Mouse (Mus musculus) cerebellum, postnatal 4 days (tissue): ENCODE measurements around the gene Slc4a7.

Source experiments
- DNase-seq, 2 experiments: peaks; one replicate each; pipeline ENCODE4 v3.0.0; 2022; ENCODE audit warnings: low spot score in 2 of 2, mixed read lengths in 1 of 2

Slc4a7 gene

DNA sequence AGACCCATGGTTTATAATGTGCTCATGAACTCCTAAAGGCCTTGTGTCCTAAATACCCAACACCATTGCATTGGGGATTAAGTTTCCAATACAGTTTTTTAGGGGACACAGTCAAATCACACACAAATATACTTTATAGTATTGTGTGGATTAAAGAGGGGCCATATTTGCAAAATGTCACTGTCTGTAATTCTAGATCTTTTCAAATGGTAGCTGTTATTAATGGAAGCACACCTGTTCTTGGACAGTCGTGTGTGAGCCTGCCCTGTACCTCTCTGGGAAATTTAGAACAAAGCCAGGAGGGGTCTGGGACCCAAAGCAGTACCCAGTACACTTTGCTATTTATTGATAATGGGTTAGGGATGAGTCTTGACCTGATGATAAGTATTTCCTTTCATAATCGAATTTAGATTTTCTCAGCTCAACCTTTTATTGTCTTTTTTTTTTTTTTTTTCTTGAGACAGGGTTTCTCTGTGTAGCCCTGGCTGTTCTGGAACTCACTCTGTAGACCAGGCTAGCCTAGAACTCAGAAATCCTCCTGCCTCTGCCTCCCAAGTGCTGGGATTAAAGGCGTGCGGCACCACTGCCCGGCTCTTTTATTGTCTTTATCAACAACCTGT lies at the start of gene Slc4a7:
Gene Slc4a7, plus strand, starts transcription at position 570 of the 620 bp plus-strand sequence.
- DNase-seq, result no peak

DNA sequence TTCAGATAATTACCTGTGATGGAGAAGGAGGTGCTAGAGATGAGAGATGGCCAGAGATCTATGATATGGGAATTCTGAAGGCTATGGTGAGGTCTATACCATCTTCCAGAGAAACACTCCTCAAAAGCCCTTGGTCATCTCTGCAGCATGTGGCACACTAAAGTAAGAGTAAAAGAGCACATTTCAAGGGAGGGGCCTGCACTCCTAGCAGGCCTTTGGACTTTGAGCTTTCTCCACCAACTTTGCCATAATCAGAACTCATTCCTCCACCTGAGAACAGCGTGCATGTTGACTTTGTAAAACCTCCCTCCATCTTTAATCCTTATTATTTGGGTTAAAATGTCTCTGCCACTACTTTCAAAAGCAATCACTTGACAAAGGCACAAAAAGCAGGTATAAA lies 31.5 kb upstream of the Slc4a7 start:
- DNase-seq, result no peak

DNA sequence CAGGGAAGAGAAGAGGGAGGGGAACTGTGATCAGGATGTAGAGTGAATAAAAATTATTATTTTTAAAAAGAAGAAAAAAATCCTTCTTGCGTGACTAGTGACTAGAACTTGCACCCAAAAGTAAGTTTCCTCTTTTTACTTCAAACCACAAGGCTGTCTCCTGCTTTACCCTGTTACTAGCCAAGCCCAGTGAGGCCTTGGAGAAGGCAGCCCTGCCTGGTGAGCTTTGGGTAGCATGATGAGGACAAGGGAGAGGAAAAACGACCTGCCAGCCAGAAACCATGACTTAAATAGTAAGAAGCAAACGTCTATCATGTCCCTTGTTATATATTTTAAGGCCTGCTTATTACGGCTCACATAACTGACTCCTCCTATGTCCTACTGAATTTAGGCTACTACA lies 20.5 kb upstream of the Slc4a7 start:
- no peak for DNase-seq

DNA sequence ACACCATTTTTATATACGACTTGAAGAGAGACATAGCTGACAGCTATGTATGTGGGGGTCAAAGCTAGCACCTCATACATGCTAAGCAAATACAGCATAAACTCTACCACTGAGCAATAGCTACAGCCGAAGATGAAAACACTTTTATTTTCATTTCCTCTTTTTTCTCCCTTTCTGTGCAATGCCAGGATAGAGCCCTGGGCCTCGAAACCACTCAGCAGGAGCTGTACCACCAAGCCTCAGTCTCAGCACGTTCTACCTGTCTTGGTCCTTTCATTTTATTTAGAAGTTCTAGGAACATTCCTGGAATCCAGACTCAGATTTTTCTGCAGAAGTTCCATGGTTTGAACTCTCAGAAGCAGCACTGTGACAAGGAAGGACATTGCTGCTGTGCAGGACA lies 17.3 kb upstream of the Slc4a7 start:
- DNase-seq, result no peak

DNA sequence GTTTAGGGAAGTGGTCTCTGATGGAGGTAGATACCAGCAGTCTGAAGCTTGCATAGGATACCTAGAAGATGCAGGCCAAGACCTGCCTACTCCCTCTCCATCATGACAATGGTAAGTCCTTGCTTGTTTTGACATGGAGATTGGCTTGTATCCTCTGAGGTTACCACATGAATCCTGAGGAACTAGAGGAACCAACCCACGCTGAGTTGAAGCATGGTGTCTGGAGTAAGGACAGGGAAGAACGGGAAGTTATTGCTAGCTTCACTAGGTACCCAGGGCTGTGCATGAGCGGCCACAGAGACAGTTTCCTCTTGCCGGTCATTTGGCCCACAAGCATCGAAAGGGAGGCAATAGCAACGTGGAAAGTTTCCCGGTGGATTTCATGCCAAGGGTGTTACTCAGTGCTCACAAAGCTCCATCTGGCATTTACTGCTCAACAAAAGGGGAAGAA lies 16.0 kb upstream of the Slc4a7 start:
- no peak for DNase-seq

DNA sequence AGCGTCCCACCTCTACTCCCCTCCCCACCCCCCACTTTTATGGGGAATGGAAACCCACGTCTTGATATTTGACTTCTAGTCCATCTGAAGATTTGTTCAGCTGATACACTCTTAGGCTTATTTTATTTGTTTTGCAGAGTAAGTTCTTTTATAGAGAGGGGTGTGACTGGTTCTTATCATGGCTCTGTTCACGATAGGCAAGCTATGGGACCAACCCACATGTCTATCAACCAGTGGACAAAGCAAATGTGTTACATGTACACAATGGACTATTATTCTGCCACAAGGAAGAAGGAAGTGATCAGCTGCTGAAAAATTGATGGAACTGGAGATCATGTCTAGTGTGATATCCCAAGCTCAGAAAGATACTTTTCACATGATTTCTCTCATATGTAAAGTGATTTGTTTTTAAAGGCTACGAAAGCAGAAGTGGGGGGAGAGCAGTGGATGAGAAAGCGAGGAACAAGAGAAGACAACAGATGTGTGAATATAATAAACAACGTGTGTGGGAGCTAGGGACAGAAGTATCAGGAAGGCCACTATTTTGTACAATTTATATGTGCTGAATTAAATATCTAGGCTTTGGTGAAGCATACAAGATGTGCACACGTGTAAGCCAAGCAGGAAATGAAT lies 14.7 kb upstream of the Slc4a7 start:
- DNase-seq, result no peak

DNA sequence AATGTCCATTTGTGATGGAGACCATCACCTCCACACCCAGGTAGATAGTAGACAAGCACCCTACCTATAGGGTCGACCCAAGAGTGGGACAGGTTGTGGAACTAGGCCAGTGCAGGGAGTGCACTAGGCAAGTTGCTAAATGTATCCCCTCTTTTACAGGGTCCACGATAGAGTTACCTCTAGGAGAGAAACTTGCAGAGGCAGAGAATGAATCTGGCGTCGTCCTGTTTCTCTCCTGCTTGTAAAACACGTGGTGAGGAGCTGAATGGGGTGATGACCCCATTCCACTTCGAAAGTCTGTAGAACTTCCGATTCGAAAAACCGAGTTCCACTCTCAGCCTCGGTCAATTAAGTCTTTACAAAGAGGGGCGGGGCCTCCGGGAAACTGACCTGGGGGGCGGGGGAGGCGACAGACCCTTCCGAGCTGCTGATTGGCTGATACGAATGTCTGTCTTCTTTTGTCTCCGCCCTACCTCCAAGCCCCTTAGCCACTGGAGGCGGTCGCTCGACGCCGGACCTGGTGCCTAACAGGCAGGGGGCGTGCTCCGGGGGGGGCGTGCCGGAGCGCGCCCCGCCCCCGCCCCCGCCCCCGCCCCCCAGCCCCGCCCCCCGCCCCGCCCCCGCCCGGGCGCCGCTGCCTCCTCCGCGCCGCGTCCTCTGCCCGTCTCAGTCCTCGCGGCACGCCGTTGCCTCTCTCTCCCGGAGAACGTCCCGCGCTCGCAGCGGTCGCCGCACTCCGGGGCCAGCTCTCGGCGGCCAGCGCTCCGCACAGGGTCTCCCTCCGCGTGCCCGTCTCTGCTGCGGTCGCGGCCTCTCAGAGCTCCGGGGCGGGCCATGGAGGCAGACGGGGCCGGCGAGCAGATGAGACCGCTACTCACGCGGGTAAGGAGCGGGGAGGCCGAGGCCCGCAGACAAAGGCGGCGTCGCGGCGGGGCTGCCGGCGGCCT lies 593 bp downstream of the Slc4a7 start:
- DNase-seq, result peak; percentile 73 to 91

DNA sequence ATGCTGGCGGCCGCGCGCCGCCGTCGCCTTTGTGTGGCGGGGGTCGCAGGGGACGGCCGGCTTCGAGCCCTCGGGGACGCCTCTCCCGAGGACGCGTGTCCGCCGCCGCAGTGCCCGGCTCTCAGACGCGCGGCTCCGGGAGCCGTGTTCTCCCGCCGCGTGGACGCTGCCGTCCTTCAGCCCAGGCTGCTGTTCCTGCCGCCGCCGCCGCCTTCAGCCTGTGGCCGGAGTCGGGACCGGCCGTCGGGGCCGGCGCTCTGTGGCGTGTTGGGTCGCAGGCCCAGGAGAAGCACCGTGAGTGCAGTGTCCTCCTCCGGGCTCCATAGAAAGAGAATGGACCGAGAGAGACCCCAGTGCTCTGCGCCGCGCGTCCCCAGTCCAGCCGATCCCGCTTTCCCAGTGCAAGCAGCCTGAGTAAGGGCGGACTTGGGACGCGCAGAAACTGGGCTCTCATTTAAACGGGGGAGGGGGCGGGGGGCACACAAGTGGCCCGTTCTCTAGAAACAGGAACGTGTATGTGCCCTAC lies 1.3 kb downstream of the Slc4a7 start:
- peak; percentile 31 to 62 for DNase-seq

DNA sequence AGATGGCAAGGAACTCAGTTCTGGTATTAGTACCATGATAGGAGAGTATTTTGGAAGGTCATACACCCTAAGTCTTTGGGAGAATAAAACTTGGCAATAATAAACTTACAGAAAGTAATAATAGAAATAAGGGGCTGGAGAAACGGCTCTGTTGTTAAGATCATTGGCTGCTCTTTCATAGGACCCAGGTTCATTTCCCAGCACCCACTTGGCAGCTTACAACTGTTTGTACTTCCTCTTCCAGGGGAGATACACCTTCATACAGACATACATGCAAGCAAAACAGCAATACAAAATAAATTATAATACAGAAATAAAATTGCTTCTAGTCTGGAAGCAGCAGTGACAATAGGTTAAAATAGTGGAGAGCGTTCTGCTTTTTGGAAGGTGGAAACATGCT lies 2.6 kb downstream of the Slc4a7 start:
- no peak for DNase-seq

DNA sequence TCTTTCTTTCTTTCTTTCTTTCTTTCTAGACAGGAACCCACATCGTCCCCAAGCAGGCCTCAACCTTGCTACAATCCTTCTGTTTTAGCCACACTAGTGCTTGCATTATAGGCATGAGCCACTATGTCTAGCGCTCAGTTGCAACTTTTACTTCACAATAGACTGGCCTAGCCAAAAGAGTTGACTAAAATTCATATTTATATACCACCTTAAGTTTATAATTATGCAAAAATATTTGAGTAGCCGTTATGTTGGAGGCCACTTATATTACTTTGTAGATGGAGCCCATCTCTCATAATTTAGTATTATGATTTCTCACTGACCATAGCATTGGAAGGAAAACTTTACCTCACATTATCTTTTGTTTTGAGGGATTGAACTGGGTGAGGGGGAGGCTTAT lies 3.0 kb downstream of the Slc4a7 start:
- no peak for DNase-seq

DNA sequence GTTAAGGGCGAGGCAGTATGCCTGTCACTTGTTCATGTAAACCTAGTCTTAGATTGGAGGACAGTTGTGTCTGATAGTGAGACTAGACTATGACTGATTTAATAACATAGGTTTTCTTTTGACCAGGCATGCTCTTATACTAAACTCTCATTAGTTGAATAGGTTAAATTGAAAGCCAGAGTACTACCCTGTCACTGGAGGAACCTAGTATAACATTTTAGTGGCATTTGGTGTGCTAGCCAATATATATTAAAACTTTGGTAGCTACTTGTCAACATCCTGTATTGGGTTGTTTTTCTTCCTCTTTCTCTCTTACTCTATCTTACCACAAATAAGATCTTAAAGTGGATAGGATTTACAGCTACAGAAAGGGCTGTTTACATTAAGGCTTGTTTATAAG lies 4.3 kb downstream of the Slc4a7 start:
- no peak for DNase-seq

DNA sequence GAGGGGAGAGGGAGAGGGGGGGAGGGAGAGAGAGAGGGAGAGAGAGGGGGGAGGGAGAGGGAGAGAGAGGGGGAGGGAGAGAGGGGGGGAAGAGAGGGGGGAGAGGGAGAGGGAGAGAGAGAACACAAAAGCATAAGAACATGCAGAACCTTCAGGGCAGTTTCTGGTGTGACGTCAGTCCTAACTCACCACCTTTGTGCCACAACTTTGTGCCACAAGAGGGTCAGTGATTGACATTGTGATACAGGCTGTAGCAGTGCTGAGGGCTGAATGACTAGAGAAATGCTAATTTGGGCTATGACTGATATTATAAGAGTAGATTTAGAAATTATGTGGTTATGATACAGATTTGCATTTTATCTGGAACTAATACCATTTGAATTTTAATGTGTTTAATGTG lies 5.0 kb downstream of the Slc4a7 start:
- no peak for DNase-seq

DNA sequence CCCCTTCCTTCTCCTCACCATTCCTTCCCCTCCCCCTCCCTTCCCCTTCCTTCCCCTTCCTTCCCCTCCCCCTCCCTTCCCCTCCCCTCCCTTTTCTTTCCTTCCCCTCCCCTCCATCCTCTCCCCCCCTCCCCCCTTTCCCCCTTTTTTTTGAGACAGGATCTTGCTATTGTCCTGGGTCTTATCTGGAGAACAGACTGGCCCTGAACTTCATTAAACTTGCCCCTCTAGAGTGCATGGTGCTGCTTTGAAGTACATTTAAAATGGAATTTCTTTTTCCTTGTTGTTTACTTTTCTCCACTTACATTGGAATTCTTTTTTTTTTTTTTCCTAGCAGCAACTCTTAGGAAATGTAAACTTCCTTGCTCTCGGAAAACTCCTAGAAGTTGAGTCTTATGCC lies 6.9 kb downstream of the Slc4a7 start:
- no peak for DNase-seq

DNA sequence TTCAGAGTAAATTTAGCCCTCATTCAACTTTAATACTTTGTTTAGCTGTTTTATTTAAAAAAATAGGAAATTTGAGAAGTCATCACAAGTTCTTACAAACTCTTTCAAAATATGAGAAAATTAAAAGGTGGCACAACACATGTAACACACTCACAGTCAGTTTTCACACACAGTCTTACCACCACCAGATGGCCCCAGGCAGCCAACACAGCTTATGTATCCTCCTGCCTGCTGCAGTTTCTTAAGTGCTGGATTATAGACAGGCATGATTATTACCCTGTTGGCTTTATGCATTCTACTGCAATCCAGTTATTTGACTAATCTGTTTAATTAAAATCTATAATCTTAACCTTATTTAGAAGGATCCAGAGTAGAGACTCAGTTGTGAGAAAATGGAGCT lies 12.1 kb downstream of the Slc4a7 start:
- no peak for DNase-seq

DNA sequence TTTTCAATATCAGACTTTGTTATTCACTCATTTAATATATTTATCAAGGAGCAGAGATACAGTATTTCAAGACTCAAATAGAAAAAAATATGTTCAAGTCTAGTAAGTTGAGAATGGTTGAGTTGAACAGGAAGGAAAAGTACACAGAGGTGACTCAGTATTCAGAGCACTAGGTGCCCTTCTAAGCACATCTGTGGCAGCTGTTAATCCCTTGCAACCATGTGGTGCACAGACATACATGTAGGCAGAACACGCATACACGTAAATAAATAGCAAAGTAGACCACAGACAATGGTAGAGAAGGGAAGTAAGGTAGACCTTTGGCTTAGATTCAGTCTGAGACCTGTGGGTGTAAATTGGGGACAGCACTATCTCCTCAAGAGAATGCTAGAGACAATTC lies 13.7 kb downstream of the Slc4a7 start:
- DNase-seq, result no peak

DNA sequence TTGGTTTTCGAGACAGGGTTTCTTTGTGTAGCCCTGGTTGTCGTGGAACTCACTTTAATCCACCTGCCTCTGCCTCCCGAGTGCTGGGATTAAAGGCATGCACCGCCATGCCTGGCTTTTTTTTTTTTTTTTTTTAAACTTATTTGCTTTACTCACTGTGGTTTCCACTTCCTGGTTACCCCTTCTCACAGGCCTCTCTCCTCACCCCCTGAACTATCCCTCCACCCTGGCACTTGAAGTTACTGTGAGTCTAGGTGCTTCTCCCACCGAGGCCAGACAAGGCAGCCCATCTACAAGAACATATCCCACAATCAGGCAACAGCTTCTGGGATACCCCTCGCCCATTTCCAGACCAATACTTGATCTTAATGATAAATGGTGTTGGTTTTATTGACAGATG lies 14.8 kb downstream of the Slc4a7 start:
- no peak for DNase-seq

DNA sequence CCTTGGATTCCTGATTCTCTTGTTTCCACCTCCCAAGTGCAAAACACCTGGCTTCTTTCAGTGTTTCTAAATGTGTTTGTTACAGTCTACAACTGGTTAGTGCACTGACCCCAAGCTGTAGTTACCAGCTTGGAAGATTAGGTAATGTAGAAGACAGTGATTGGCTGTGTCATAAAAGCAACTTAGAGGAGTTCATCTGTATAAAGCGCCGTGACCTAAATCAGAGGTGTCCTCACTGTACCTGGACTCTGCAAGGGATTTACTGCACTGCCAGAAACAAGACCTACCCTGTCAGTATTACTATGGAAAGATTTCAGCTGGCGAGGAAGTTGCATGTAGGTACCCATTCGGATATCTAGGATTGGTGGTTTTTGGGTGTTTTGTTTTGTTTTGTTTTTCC lies 16.5 kb downstream of the Slc4a7 start:
- no peak for DNase-seq

DNA sequence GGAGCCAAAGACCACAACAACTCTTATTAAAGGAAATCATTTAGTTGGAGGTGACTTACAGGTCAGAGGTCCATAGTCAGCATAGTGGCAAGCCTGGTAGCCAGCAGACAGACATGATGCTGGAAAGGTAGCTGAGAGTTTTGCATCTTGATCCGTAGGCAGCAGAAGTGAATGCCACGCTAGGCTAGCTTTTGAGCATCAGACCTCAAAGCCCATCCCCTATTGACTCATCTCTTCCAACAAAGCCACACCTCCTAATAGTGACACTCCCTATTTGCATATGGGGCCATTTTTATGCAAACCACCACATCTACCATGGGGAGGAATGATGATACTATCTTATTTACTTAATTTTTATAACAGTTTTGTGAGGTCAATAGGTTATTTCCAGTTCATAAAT lies 79.1 kb downstream of the Slc4a7 start:
- DNase-seq, result no peak

DNA sequence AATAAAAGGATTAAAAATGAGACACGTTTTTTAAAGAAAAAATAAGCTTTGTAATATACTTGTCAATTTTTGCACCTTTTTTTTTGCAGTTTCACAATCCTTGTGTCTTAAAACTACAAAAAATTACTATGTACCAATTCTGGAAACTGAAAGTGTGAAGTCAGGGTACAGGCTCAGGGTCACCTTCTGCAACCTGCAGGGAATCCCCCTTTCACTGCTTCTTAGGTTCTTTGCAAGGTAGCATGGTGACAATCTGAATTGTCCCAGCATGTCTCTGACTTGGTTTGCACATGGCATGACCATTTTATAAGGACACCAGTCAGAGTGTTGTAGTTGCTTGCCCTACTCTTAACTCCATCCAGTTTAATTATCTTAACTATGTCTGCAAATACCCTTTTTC lies 82.1 kb downstream of the Slc4a7 start:
- DNase-seq, result no peak

DNA sequence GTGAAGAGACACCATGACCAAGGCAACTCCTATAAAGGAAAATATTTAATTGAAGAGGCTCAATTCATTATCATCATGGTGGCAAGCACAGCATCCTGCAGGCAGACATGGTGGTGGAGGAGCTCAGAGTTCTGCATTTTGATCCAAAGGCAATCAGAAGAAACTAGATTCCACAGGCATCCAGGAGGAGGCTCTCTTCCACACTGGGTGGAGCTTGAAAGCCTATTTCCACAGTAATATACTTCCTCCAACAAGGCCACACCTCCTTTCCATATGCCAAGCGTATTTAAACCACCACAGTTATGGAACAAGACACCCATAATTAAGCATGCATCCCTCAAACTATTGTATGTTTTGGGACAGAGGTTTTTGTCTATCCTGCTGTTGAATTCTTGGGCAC lies 84.9 kb downstream of the Slc4a7 start:
- no peak for DNase-seq

DNA sequence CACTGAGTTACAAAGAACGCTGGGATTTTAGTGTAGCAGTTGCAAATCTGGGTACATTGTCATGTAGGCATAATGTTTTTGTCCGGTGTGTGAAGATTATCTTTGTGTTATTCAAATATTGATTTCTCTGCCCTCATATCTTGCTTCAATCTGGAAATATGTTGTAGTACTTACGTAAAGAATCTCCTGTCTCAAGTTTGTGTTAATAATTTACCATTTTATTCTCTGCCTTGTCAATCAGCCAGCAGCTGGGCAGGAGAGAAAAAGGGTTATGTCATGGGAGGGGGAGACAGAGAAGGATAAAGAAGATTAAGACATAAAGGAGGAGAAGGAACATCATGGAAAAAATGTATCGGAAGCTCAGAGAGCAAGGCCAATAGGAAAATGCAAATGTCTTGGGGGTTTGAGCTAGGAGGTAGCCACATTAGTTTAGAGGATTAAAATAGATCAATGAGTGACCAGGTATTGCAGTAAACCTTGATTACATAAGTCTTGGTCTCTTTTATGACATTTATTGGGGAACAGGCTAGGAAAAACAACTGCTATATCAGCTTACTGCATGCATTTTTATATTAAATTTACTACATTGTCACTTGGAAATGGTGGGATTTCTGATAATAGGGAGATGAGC lies 87.9 kb downstream of the Slc4a7 start:
- no peak for DNase-seq

DNA sequence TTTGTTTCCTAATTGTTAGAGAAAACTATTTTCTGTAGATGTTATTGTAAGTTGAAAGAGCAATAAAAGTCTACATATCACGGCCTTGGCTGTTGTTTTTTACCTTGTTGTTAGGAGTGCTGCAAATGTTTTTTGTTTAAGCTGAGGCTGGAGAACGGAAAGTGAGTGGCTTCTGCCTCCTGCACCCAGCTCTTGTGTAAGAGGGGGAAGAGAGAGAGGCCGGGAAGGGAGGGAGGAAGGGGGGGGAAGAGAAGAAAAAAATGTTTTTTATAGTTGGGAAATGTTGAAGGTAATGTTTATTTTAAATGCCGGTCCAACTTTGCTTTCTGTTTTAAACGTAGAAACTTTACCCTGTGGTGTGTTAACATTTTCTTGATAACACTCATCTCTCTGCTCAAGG lies 97.8 kb downstream of the Slc4a7 start:
- no peak for DNase-seq
